Mouse (Mus musculus) layer of hippocampus, adult 2 months (tissue): ENCODE data around the gene Arhgap9. TPM values are rescaled to one million over a fixed set of nuclear protein-coding genes. Genes with fewer than 3 reads are reported as not detected.

Source experiments
- DNase-seq, 2 experiments: peaks; one replicate each; pipeline ENCODE4 v3.0.0; 2022; ENCODE audit warnings: low spot score in 2 of 2
- H3K27ac ChIP-seq: fragments of 200-600 bp; 2 replicates; pipeline ENCODE4 v1.8.1; 2022
- H3K4me3 ChIP-seq: fragments of 200-600 bp; 2 replicates; pipeline ENCODE4 v1.8.1; 2022; ENCODE audit warnings: mild to moderate bottlenecking
- CTCF ChIP-seq: fragments of 200-600 bp; conservative IDR thresholded peaks from 2 replicates; pipeline ENCODE4 v1.8.1; 2022; ENCODE audit warnings: antibody characterized with exemption, mild to moderate bottlenecking, moderate library complexity
- total RNA-seq, 2 experiments: library from RNA; stranded (reverse); gene quantifications; 2 replicates each; pipeline ENCODE4 v1.2.3; 2021

The Arhgap9 gene
- total RNA-seq, 2 experiments from 2014 or later, result 0.56 to 0.79 TPM

DNA sequence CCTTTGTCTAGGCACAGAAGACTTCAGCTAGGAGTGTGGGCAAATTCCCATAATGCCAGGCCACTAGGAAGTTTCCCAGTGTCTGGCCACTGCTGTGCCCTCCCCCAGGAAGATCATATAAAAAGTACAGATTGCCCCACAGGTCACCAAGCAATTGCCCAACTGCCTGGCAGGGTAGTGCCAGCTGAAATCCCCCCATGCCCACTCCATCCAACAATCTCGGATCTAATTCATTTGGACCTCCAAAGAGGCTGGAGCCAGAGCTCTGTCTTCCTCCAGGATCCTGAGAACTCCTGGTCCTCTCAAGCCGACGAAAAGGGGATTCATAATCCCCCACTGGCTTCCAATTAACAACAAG, 33.8 kb upstream of the Arhgap9 start:
- TF ChIP-seq CTCF, result no peak
- H3K4me3 ChIP-seq, result peak overlapping the region; percentile 87
- no peak for DNase-seq
- H3K27ac ChIP-seq, result peak overlapping the region; percentile 97

- Histone ChIP-seq H3K27ac (peak overlapping the region; percentile 97), H3K4me3 (peak overlapping the region; percentile 87)
- DNase-seq, result peak in 1 of 2 experiments; percentile 37
- TF ChIP-seq CTCF, result no peak
Measured at GRCm38 (mm10) chr10:127288328-127288799, 33.4 kb upstream of the Arhgap9 start.

DNA sequence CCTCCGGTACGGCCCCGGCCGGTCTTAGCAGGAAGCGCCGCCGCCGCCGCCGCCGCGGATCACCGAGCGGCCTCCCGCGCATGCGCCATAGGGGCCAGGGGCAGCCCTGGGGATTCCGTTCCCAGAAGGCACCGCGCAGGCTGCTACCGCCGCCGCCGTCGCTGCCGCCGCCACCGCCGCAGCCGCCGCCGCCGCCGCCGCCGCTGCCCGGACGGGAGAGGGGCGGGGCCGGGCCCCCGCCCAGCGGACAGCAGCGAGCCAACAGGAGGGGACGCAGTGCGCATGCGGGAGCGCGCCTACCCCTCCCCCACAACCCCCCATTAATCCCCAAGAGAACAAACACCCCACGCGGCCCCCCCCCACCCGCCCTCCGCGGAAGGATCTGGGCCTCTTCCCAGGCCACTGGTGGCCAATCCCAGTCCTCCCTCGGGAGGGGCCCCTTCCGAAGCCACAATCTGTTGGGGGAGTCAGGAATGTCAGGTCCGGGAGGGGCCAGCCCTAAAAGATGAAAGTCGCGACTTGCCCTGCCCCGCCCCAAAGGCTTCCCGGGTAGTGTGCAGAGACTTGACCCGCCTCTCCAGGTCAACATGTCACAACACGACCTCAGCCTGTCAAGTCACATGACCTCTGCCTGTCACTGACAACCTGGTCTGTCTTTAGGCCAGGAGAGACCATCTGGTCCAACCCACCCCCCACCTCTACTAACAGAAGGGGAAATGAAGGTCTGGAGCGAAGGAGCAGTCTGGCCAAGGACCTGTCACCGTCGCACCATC, 32.8 kb upstream of the Arhgap9 start, which contains the start of gene Mbd6:
Mbd6 (minus strand) TSS at position 219 of the 773 bp plus-strand sequence.
- DNase-seq, result peak; percentile 73 to 83
- Histone ChIP-seq H3K4me3 (peak within 1 kb of the TSS; percentile 87), H3K27ac (peak within 1 kb of the TSS; percentile 97)
- no peak for TF ChIP-seq CTCF

GRCm38 (mm10) chr10:127289573-127290191, 32.1 kb upstream of the Arhgap9 start:
- H3K4me3 ChIP-seq, result peak overlapping the region; percentile 87
- peak overlapping the region; percentile 97 for H3K27ac ChIP-seq
- TF ChIP-seq CTCF, result no peak
- DNase-seq, result no peak

- peak overlapping the region; percentile 97 for H3K27ac ChIP-seq
- DNase-seq, result peak; percentile 98 to 99
- peak overlapping the region; percentile 87 for H3K4me3 ChIP-seq
- no peak for TF ChIP-seq CTCF
Measured at GRCm38 (mm10) chr10:127290307-127290929, 31.3 kb upstream of the Arhgap9 start.

DNA sequence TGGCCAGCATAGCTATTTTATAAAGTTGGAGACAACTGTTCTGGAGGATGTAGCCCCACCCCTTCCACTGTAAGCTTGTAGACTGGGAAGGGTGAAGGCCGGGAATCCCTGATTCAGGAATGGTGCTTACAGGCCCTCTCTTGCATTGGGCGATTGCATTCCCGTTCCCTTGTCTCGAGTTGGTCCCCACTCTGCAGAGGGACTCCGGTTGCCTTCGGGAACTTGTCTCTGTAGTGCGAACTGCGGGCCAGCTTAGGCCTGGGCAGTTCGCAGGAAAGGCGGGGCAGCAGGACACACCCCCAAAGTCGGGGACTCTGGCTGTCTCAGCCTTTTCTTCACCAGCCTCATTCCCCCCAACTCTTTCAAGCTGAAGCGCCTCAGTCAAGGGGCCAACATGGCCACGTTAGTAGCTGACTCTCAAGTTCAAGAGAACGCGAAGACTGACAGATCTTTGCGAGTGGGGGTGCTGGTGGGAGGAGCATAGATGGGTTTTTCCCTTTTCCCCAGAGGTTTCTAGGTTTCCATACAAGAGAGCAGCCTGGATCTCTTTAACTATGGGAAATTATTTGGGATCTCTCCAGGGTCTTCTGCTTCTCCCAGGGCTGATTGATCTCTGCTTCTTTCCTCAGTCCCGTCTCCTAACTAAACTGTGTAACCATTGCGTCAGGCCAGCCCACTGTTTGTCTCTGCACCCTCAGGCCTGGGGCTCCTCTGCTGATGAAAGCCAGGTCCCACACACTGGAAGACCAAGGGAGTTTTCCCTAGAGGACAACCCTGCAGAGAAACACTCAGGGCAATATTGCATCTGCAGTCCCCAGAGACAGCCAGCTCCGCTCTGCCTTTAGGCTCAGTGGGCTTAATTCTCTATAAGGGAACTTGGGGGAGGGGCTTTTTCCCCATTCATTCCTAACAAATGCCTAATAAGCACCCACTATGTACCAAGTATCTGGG, 30.6 kb upstream of the Arhgap9 start:
- DNase-seq, result no peak
- TF ChIP-seq CTCF, result no peak
- H3K27ac ChIP-seq, result peak overlapping the region; percentile 97
- peak overlapping the region; percentile 87 for H3K4me3 ChIP-seq

DNA sequence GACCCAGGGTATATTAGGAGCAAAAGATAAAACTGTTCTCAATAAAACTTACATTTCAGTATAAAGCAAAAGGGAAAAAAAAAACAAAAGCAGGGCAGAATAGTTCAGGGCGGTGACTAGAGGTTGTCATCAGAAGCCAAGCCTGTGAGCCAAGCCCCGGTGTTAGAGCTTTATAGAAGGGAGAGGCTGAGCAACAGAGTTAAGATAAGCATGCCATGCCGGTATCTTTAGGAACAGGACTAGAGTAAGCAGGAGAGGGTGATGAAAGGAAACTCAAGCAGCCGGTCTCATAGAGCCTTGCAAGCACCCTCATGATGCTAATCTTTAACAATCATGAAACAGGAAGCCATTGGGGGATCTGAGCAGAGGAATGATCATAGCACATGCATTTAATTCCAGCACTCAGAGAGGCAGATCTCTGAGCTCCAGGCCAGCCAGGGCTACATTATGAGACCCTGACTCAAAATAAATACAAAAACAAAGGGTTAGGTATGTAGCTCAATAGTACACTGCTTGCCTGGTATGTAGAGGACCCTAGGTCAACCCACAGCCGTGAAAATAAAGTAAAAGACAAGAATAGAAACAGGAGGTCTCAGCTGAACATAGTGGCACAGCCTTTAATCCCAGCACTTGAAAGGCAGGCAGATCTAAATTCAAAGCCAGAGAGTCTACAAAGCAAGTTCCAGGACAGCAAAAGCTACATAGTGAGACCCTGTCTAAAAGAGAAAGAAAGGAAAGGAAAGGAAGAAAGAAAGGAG, 29.7 kb upstream of the Arhgap9 start:
- H3K27ac ChIP-seq, result peak overlapping the region; percentile 97
- DNase-seq, result no peak
- TF ChIP-seq CTCF, result no peak
- H3K4me3 ChIP-seq, result peak overlapping the region; percentile 87

DNA sequence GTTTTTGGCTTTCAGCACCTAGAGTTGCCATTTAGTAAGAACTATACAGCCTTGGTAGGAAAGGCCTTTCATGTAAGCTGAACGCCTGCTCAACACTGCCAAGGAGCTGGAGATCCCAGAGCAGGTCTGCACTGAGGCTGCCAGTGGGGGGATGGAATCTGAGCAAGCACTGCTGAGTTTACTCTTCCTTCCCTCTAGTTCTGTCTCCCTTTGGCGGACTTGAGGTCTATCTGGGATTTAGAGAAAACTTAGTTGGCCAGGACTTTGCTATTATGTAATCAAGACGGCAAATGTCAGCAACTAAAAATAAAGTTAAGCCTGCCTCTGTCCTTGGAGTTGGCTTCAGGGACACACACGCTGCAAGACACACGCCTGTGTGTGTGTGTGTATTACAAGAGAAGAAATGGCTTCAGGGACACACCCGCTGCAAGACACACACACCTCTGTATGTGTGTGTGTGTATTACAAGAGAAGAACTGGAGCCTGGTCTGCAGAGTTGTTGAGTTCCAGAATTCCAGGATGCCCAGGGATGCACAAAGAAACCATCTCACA, 28.7 kb upstream of the Arhgap9 start:
- H3K4me3 ChIP-seq, result no peak overlapping the region
- TF ChIP-seq CTCF, result no peak
- DNase-seq, result no peak
- 0 out of 2 replicates have a peak overlapping the region, but pooled peaks have one; percentile 97 for H3K27ac ChIP-seq

- H3K4me3 ChIP-seq, result no peak overlapping the region
- DNase-seq, result no peak
- TF ChIP-seq CTCF, result no peak
- H3K27ac ChIP-seq, result no peak overlapping the region
Measured at GRCm38 (mm10) chr10:127293590-127294113, 28.1 kb upstream of the Arhgap9 start.

GRCm38 (mm10) chr10:127294895-127295510, 26.8 kb upstream of the Arhgap9 start:
- Histone ChIP-seq H3K27ac (no peak overlapping the region), H3K4me3 (no peak overlapping the region)
- no peak for DNase-seq
- no peak for TF ChIP-seq CTCF
